Mouse (Mus musculus) megakaryocyte-erythroid progenitor cell, adult 5-6 weeks (primary cell): ENCODE results near the gene Gm21992. TPM values are rescaled to one million over a fixed set of nuclear protein-coding genes. Genes with fewer than 3 reads are reported as not detected.
"Not testable (repeated sequence)": the region's sequence is repeated elsewhere in the genome, so short reads cannot be mapped to it uniquely, and the experiment has no call there.

ENCODE experiments used
- ATAC-seq: replicated peaks from 2 replicates; pipeline ENCODE4 v1.8.0; 2016; ENCODE audit warnings: mild to moderate bottlenecking, inconsistent platforms; ENCODE audit not compliant: severe bottlenecking, poor library complexity, low FRiP score, low TSS enrichment
- total RNA-seq, 2 experiments: library from RNA; stranded (forward) in 1 of 2; stranded (reverse) in 1 of 2; fragments of 200-1000, 215-1000 nt in 1 of 2; fragments of >200 nt in 1 of 2; fragmentation: Nextera tagmentation in 1 of 2; gene quantifications; 2 replicates each; pipeline ENCODE4 v1.2.3; 2014 to 2017

The Gm21992 gene
- total RNA-seq, 2 experiments from 2014 or later: 15.8 to 59.5 TPM

DNA sequence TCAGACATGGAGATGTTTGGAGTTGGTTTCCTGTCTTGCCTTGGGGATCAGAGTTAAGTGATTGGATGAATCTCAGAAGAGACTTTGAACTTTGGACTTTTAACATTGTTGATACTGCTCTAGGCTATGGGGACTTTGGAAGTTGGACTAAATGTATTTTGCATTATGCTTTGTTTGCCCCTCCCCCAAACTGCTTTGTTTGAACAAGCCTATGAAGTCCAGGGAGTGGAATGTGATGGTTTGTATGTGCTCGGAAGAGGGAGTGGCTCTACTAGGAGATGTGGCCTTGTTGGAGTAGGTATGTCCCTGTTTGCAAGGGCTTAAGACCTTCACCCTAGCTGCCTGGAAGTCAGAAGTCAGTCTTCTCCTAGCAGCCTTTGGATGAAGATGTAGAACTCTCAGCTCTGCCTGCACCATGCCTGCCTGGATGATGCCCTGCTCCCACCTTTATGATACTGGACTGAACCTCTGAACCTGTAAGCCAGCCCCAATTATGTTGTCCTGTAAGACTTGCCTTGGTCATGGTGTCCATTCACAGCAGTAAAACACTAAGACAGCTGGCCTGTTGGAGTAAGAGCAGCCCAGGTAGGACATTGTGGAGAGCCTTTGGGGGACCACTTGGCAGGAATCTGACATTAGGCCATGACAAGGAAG, 5.9 kb upstream of the Gm21992 start:
- ATAC-seq: no peak

DNA sequence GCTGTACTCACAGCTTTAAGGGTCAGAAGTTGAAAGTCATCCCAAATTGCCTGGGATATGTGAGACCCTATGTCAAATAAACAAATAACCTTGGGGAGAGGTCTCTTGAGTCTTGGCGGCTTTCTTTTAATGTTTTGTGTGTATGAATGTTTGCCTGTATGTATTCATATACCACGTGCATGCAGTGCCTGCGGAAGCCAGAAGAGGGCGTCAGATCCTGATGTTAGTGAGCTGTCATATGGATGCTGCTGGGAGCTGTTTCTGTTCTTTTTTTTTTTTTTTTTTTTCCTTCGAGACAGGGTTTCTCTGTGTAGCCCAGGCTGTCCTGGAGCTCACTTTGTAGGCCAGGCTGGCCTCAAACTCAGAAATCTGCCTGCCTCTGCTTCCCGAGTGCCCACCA, 1.6 kb upstream of the Gm21992 start:
- no peak for ATAC-seq

- ATAC-seq: not testable (repeated sequence)
These were observed 1.0 kb upstream of the Gm21992 start for GRCm38 (mm10) chr19:4812334-4812949.

GRCm38 (mm10) chr19:4811909-4812242, 464 bp upstream of the Gm21992 start:
- no peak; the same call in 1 of the 2 replicates for ATAC-seq

DNA sequence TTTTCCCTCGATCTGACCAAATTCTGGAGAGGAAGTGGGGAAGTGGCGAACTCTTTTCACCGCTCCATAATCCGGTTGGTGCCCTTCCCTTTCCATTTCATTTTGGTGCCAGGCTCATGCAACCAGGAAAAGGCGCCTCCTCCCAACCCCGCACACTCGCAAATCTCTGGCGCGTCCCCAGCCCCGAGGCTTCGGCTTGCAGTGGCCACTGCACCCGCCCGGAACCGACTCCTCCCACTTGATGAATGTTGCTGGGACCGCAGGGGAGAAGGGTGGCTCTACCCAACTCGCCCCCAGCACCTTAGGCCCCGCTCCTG, 708 bp downstream of the Gm21992 start:
- no peak for ATAC-seq

- ATAC-seq: no peak
These were observed 1.1 kb downstream of the Gm21992 start for GRCm38 (mm10) chr19:4810309-4810708.

GRCm38 (mm10) chr19:4803283-4803682, 8.1 kb downstream of the Gm21992 start:
- no peak for ATAC-seq

DNA sequence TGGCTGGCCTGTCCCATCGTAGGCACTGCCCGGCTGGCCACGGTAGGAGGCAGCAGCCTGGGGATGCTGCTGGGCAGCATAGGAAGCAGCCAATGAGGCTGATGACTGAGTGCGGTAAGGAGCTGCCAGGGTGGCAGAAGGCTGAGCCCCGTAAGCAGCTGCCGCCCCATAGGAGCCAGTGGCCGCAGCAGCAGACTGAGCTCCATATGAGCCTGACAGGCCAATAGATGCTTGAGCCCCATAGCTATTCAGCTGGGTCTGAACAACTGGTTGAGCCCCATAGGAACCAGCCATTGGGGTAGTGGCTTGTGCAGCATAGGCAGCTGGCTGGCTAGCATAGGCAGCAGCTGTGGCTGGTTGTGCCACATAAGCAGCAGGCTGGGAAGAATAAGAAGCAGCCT, 8.7 kb downstream of the Gm21992 start:
- ATAC-seq: no peak

DNA sequence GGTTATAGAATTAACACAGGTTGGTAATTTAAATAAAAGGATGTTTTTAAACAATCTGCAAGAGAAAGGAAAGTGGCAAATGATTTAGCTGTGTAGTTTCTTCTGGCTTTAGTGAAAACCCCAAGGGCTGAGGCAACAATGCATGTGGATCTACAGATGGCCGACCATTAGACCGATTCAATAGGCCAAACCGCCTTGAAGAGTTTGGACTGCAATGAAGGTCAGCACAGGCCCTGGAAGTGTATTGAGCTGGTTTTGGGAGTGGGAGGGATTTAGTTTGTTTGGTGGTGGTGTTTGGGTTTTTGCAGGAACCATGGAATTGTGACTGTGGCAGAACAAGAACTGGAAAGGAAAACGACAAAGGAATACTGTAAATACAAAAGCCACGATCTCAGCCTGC, 12.3 kb downstream of the Gm21992 start:
- ATAC-seq: no peak

GRCm38 (mm10) chr19:4797846-4798245, 13.6 kb downstream of the Gm21992 start:
- no peak for ATAC-seq

- ATAC-seq: no peak
These were observed 15.5 kb downstream of the Gm21992 start for GRCm38 (mm10) chr19:4795929-4796328.

DNA sequence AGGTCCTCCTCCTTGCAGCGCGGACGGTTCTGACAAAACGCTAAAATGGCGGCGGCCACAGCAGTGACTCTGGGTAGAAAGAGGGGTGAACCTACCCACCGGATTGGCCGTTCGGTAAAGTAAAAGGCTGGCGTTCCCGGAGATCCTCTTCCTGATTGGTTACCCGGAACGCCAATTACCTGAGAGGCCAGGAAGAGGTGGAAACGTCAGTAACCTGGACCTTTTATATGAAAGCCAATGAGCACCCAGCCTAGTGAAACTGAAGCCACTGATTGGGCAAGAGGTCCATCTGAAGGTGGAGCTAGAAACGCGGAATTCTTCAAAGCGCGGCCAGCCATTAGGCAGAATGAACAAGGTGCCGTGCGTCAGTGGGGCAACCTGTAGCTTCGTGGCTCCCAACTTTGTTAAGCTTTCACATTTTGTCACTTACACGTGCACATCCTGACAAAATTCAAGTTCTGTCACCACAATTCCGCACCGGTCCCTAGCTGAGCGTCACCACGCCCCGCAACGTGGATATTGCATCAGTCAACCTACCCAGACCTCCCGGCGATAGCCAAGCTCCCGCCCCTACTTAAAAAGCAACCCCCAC, 17.5 kb downstream of the Gm21992 start, which contains the start of gene Rbm4:
TSS of gene Rbm4 (minus strand) at position 71 of the 592 bp plus-strand sequence.
- ATAC-seq: peak; percentile 99

- peak; percentile 19 for ATAC-seq
These were observed 18.1 kb downstream of the Gm21992 start for GRCm38 (mm10) chr19:4793281-4793830.

DNA sequence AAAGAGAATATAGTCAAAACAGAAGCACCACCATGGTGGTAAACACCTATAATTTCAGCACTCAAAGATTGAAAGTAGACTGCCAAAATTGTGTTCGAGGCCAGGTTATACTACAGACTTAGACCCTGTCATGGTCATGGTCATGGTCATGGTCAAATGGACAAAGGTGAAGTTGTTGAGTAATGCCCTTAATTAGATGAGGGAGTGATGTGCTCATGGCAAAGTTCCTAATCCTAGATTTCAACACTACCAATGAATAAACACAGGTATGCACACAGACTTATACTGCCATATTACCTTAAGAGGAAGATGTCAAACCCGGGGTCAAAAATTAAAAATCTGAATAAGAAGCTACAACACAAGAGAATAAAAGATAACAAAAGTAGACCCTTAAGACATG, 25.1 kb downstream of the Gm21992 start:
- no peak for ATAC-seq

DNA sequence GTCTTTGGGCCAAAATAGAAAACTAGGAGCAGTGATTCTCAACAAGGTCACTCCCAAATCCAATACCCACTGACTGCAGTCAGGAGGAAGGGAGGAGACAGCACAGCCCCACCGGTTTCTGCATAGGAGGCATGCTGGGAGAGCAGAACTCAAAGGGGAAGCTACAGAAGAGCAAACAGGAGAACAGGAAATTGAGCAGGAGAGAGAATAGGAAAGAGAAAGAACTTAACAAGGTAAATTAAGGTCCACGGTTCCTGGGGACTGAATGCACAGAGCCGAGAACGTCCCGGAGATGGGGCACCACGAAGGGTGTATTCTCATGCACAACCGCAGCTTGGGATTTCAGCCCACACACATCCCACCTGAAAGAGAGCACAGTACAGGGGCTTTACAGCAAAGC, 26.2 kb downstream of the Gm21992 start:
- ATAC-seq: no peak

DNA sequence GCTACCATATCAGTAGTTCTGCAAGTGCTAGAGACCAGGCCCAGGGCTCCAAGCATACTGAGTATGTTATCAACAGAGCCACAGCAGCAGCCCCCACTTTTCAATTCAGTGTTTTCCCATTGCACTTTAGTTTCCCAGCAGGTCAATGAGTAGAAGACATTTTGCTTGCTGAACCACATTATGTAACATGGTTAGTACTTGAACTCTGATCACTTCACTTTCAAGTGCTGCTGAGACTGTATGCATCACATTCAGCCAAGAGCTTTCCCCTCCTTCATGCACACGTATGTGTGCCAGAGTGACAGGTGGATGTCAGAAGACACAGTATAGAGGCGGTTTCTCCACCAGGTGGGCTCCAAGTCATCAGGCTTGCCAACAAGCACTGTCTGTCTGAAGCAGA, 28.5 kb downstream of the Gm21992 start:
- no peak for ATAC-seq

DNA sequence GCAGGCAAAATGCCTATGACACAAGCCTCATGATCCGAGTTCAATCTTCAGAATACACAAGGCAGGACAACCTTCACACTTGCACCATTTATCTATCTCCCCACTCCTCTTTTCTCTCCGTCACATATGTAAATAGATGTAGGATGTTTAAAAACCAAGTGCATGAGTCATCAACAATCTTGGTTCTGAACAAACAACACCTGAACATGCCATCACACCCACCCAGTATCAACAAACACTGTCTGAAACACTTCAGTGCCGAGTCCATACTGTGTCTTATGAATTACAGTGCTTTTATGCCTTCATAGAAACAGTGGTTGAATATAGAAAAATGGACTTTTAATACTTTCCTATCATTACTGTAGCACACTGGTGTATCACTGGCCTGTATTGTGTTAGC, 38.6 kb downstream of the Gm21992 start:
- ATAC-seq: no peak

DNA sequence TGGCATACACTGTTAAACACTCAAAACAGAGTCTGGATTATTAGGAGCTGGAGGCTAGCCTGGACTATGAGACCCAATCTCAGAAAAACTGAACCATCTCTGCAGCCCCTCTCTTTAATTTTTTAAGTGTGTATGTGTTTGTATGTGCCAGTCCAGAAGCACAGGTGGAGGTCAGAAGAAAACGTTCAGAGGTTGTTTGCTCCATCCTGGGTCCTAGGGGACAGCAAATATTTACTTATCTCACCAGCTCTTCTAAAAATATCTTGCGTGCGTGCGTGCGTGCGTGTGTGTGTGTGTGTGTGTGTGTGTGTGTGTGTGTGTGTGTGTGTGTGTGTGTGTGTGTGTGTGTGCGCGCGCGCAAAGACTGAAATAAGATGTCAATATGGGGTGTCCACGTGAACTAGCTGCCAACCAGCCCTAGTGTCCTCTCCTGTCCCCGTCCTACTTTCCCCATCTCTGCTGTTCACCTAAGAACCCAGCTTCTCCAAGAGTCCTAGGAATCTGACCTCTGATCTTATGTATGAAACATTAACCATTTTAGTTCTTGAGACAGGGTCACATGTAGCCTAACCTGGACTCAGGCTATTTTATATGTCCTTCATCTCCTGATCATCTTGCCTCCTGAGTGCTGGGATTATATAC, 43.8 kb downstream of the Gm21992 start:
- no peak for ATAC-seq

DNA sequence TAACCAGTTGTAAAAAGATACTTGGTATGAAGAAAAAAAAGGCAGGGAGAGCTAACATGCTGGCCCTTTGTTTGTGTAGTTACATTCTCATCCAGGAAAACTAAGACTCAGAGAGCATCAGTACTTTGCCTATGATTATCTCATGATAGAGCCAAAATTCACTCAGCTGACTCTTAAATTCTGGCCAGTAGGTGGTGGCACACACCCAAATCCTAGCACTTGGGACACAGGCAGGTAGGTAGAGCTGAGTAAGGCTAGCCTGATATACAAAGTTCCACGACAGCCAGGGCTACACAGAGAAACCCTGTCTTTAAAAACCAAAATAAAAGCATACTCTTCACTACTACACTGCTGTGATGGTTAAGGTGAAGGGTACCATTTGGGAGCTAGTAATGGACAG, 48.5 kb downstream of the Gm21992 start:
- ATAC-seq: no peak

- not testable (repeated sequence) for ATAC-seq
These were observed 50.9 kb downstream of the Gm21992 start for GRCm38 (mm10) chr19:4760544-4760943.
